Mouse (Mus musculus): Measurements from ENCODE around the gene Mettl14.
"Not testable (repeated sequence)": the region's sequence is repeated elsewhere in the genome, so short reads cannot be mapped to it uniquely, and the experiment has no call there.

Mettl14 gene

DNA sequence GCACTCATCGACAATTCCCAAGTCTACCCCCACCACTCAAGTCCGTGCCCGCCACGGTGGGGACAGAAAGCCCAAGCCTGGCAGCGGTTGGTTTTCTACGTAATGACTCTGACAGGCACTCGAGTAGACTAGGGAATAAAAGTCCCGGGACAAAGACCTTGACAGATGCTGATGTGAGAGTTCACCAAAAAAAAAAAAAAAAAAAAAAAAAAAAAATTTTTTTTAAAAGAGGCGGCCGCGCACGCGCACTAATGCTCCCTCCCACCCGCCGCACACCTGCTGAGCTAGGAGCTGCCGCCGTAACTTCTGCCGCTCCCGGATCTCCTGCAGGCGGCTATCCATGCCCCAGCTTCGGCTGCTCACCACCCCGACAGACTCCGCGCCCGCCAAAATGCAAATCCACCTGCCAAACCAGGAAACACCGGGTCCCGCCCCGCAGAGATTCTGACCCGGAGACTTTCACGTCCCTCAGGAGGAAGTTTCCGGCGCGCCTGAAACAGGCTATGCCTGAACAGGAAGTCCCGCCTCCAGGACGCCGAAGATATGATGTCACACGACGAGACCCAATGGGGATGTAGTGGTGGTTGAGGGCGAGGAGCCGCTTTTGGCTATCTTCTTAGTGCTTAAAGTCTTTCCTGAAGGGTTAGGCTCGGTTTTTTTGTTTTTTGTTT, at the start of gene Mettl14:
Mettl14 (minus strand) TSS at position 623 of the 671 bp plus-strand sequence.
- peak; percentile 99 for DNase-seq (ENCODE audit: low read depth, low spot score)

GRCm38 (mm10) chr3:123433362-123433761, 47.5 kb upstream of the Mettl14 start:
- no peak for DNase-seq (ENCODE audit: low read depth, low spot score)

DNA sequence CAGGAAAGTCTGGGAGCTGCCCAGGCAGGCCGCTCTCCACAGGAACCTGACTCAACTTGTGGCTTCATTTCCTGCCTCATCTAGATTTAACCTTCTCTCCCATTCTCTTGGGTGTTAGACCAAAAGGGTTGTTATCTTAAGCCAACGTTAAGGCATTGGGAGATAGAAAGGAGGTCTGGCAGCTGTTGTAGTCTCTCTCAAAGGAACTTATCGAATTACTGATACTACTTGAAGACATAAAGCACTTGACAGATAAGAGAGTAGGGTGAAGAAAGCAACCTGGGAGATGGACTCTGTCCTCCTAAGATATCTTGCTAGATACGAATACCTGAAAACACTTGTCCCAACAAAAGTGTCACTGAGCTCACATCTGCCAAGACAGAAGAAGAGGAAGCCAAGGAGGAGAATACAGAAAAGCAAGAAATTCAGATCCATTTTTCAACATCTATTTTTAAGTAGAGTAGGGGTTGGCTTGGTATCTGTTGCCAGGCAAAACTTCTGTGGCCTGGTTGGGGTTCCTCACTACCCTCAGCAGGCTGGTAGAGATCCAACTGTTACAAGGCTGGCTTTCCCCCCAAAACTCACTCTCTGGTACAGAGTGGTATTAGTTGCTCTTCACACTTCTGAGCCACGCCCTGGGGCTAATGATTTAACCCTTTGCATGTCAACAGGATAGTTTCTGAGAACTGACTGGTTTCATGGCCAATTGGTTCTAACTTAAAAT, 46.2 kb upstream of the Mettl14 start:
- no peak for DNase-seq (ENCODE audit: low read depth, low spot score)

DNA sequence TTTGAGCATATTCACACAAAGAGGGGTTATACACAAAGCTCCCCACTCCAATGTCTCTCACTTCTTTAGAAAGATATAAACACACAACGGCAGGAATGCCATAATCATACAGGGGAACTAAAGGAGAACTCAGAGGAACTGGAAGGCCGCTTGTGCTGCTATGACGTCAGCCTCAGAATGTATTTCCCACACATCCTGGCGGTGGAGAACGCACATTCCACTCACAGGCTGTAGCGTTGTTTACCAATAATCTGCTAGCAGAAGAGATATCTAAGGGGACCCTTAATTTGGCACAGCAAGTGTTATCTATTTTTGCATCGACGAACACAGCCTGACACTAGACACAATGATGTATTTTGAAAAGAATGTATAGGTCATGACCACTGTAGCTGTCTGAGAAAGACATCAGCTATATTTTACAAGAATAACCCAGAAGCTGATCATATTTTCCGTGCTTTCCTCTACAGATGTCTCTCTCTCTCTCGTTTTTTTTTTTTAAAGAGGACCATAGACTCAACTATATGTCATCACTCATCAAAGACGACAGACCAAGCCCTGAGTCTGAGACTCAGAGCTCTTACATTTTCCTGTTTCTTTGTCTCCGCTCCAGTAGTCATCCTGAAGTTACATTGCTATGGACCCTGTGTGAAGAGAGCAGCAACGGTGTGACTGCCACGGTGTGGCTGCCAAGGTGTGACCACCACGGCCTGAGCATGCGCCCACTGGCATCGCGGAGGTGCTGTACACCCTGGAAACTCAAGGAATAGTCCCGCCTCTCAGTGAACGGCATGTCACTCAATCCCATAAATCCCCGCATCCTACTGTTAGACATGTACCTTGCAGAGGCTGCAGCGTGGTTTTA, 43.9 kb upstream of the Mettl14 start:
- DNase-seq (ENCODE audit: low read depth, low spot score), result no peak

GRCm38 (mm10) chr3:123428005-123428404, 42.1 kb upstream of the Mettl14 start:
- no peak for DNase-seq (ENCODE audit: low read depth, low spot score)

GRCm38 (mm10) chr3:123425647-123426046, 39.7 kb upstream of the Mettl14 start:
- no peak for DNase-seq (ENCODE audit: low read depth, low spot score)

DNA sequence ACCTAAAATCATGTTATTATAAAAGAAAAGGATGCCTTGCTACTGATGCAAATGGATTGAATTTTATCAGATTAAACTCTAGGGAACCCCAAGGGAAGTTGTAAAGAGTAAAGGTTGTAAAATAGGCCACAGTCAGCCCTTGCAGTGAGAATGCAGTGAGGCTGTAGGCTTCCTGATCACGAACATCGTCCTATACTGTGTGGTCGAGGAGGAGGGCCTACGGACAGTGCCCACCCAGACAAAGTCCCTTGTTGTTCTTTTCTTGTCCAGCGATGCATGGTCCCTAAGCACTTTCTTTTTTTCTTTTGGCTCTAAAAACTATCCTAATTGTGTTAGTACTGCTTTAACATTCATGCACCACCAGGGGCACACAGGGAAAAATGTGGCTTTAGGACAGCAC, 27.3 kb upstream of the Mettl14 start:
- DNase-seq (ENCODE audit: low read depth, low spot score), result no peak

DNA sequence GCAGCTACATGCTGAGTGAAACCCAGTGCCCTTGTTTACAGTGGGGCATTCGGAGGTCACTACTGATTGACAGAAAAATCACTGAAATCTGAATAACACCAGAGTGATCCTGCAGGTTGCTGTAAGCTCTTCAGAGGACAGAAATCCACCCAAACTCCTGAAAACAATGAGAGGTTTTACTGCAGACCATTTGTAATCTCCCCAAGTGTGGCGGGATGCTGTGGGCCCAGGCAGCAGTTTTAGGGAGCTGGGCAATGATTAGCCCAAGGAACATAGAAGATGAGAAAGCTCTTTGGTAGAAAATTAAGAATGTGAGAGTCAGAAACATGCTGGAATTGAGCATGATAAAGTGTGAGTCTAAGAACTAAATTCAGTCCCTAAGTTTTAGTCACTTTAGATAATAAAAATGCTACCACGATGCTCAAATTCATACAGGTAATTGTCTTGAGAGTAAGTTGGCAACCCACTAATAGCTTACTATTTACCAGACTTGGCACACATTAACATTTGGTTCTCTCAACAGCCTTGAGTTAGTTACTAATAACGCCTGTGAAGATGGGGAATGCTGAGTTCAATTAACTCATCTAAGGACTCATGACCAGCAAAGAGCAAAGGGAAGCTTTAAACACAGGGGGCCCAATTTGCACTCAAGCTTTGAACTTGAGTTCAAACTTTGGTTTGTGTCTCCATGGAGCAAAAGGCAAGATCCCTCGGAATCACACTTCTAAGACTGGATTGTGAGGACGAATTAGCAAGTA, 26.1 kb upstream of the Mettl14 start:
- no peak for DNase-seq (ENCODE audit: low read depth, low spot score)

- no peak for DNase-seq (ENCODE audit: low read depth, low spot score)
These were observed 19.0 kb upstream of the Mettl14 start for GRCm38 (mm10) chr3:123404945-123405344.

DNA sequence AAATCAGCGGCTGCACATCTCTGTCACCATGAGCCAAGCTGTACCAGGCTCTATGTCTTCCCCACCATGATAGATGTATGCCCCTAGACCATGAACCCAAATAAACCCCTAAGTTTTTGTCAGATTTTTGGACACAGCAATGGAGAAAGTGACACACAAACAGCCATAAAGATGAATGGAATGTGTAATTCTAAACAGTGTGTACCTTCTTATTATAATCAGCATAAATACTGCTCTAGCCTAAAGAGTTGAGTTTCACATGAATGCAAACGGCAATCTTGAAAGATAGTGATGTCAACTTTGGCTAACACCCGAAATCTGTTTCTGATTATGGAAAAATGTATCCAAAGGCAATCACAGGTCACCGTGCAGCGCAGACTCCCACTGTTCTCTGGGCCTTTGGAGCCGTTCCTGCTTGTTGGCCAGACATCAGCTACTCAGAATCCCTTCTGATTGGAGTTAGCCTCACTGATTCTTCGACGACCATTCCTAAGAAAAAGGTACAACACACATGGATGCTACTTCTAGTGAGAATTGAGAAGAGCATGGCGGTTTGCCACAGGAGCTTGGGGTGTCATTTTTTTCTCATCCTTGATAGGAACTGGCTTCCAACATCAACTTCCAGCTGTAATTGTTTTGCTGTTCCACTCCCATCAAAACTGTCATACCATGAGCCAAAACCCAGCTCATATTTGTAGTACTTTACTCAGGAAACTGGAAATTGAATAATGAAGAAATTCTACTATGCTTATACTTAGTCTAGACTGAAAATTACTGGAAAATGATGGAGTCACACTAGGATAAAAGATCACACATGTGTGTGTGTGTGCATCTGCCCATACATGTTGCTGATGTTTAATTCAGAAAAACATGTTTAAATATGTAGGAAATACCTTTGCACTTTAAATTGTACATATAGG, 11.9 kb upstream of the Mettl14 start:
- DNase-seq (ENCODE audit: low read depth, low spot score), result no peak

DNA sequence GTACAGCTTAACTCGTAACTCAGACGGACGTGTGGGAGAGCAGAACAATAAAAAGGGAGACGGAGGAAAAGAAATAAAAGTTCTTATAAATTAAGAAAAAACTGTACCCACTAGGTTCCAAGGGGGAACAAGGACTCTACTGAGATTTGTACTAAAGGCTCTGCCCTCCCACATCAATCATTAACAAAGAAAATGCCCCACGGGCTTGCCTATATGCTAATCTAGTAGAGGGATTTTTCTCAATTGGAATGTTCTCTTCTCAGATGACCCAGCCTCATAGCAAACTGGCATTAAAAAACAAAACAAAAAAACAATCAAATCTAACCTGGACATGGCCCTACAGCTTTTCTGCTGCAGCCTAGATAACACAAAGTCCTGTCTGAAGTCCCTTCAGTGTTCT, 9.7 kb upstream of the Mettl14 start:
- DNase-seq (ENCODE audit: low read depth, low spot score), result no peak

DNA sequence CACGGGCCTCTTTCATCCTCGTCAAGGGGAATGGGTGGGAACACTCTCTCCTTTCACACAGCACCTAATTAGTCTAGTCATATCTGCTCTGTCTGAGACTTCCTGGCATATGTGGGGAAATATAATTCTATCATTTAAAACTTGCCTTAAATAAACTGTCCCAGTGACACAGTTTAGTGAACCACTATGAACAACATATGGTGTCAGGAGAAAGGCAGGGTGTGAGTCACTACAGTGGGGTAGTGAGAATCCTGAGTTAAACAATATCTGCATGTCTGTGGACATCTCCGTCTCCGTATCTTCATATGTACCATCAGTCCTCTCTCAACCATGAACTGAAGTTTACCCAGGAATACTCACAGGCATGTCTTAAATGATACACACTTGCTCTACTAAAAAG, 5.3 kb upstream of the Mettl14 start:
- DNase-seq (ENCODE audit: low read depth, low spot score), result no peak

GRCm38 (mm10) chr3:123386157-123386780, 361 bp upstream of the Mettl14 start:
- DNase-seq (ENCODE audit: low read depth, low spot score), result not testable (repeated sequence)

DNA sequence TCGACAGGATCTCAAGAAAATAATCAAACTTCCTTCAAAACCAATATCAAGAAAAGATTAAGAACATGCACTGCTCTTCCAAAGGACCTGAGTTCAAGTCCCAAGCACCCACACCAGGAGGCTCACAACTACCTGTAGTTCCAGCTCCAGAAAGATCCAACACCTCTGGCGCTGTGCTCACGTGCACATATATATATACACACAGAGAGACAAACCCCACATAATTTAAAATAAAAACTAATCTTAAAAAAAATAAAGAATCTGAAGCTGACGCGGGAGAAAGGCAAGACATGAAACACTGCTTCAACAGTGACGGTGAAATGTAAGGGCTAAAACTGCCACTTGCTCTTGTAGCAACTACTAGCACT, 806 bp downstream of the Mettl14 start:
- DNase-seq (ENCODE audit: low read depth, low spot score), result no peak

GRCm38 (mm10) chr3:123384435-123384834, 1.5 kb downstream of the Mettl14 start:
- peak; percentile 69 for DNase-seq (ENCODE audit: low read depth, low spot score)

GRCm38 (mm10) chr3:123376562-123376961, 9.3 kb downstream of the Mettl14 start:
- DNase-seq (ENCODE audit: low read depth, low spot score), result no peak

- no peak for DNase-seq (ENCODE audit: low read depth, low spot score)
These were observed 14.0 kb downstream of the Mettl14 start for GRCm38 (mm10) chr3:123371766-123372535.

DNA sequence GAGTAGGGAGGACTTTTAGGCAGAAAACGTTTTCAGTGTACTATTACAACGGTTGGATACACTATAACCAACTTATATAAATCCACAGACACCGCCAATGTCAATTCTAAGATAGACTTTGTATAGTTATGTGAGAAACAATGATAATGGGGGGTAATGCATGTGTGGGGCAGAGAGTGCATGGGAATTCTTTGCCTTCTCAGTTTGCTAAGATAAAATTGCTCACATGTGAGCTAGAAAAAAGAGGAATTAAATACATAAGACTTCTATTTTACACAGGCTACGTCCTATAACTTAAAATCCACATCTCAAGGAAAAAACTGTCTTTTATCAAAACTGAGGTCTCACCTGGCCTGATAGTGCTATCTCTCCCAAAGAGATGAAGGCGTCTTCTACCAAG, 15.0 kb downstream of the Mettl14 start:
- DNase-seq (ENCODE audit: low read depth, low spot score), result no peak

GRCm38 (mm10) chr3:123369161-123369560, 16.7 kb downstream of the Mettl14 start:
- DNase-seq (ENCODE audit: low read depth, low spot score), result no peak
